Mouse (Mus musculus): ENCODE results near the gene Cxcl15. TPM values are rescaled to one million over a fixed set of nuclear protein-coding genes. Genes with fewer than 3 reads are reported as not detected.

The Cxcl15 gene
- total RNA-seq (2023; ENCODE audit: inconsistent age) = not detected in 4 replicates

GRCm38 (mm10) chr5:90794195-90794625 lies at the start of gene Cxcl15:
Gene Cxcl15, plus strand, starts transcription at chr5:90794534.

GRCm38 (mm10) chr5:90759077-90760065 lies 35.0 kb upstream of the Cxcl15 start, which contains the start of gene Cxcl5:
Gene Cxcl5, plus strand, starts transcription at chr5:90759360.

DNA sequence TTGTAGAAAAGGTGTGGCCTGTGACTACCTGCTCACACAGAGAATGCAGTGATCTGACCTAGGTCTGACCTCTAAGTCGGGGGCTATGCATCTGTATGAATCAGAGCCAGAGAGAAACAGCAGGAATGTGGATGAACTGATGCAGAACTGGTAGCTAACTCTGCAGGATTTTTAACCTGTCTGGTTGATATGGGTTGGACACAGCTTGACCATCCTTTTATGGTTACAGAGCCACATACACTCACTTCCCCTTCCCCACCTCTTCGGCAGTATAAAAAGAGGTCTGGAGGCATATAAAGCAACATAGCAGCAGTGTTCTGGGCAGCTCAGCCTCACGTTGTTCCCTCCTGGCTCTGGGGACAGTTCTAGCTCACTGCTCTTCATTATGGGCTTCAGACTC lies 26.1 kb upstream of the Cxcl15 start, which contains the start of gene Ppbp:
Gene Ppbp, plus strand, starts transcription at position 301 of the 400 bp plus-strand sequence.

DNA sequence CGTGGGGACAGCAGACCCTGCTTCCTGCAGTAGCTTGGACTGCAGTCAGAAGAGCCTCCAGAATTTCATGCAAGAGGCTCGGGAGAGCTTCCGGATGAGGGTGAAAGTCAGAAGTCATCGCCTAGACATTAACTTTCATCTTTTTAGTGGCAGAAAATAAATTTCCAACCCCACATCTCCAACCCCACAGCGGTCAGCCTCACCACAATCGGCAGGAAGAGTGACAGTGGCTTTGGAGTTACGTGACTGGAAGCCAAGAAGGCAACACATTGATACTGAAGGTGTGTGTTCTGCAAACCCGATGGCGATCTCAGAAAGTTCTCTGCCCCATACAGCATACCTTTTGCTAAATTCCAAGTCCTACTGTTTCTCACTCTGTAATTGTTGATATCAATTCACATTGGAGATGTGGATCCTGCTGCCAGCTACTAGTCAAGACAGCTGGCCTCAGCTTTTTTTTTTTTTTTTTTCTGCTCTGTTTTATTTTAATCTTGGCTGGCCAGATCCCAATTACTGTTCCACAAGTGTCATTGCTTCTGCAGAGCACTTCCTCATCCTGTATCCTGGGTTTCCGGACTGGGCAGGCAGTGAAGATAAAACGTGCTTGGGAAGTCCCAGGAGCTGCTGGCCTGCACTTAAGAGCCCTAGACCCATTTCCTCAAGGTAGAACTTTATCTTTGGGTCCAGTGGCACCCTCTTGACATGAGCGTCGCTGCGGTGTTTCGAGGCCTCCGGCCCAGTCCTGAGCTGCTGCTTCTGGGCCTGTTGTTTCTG lies 22.3 kb upstream of the Cxcl15 start, which contains the start of gene Pf4:
Gene Pf4, plus strand, starts transcription at position 556 of the 774 bp plus-strand sequence.

GRCm38 (mm10) chr5:90785659-90786588 lies 8.4 kb upstream of the Cxcl15 start, which contains the start of gene Cxcl3:
Gene Cxcl3, plus strand, starts transcription at chr5:90786103.

Other genes with a start within 250 kb of the Cxcl15 start
- gene 5830473C10Rik, start 233.4 kb upstream of the Cxcl15 start, total RNA-seq (2023; ENCODE audit: inconsistent age) = not detected in 4 replicates
- 2.4 to 4.6 TPM (median 3.2 TPM) in 4 replicates for gene Rassf6, start 153.9 kb upstream of the Cxcl15 start, total RNA-seq (2023; ENCODE audit: inconsistent age)
- gene Cxcl5, start 35.2 kb upstream of the Cxcl15 start, total RNA-seq (2023; ENCODE audit: inconsistent age) = not detected in 4 replicates
- gene Ppbp, start 26.0 kb upstream of the Cxcl15 start, total RNA-seq (2023; ENCODE audit: inconsistent age) = 2.0 to 2.9 TPM (median 2.7 TPM) in 4 replicates
- 1.8 to 4.0 TPM in 2 of 4 replicates, not detected in the others for gene Pf4, start 22.1 kb upstream of the Cxcl15 start, total RNA-seq (2023; ENCODE audit: inconsistent age)
- gene Cxcl3, start 8.4 kb upstream of the Cxcl15 start, total RNA-seq (2023; ENCODE audit: inconsistent age) = not detected in 4 replicates
- gene Cxcl1, start 96.7 kb downstream of the Cxcl15 start, total RNA-seq (2023; ENCODE audit: inconsistent age) = not detected in 4 replicates
- 0.48 to 0.67 TPM (median 0.55 TPM) in 3 of 4 replicates, not detected in the other for gene Cxcl2, start 109.3 kb downstream of the Cxcl15 start, total RNA-seq (2023; ENCODE audit: inconsistent age)
- 1.5 to 4.2 TPM (median 2.2 TPM) in 4 replicates for gene Mthfd2l, start 136.6 kb downstream of the Cxcl15 start, total RNA-seq (2023; ENCODE audit: inconsistent age)
- not detected in 4 replicates for gene Epgn, start 232.9 kb downstream of the Cxcl15 start, total RNA-seq (2023; ENCODE audit: inconsistent age)

All from B cell, adult (primary cell).